Mouse (Mus musculus): ENCODE results near the gene Bola1. TPM values are rescaled to one million over a fixed set of nuclear protein-coding genes. Genes with fewer than 3 reads are reported as not detected.
"Not testable (repeated sequence)": the region's sequence is repeated elsewhere in the genome, so short reads cannot be mapped to it uniquely, and the experiment has no call there.

The Bola1 gene
- polyA plus RNA-seq, 1 experiment from 2014 or later = 5.3 TPM

- Histone ChIP-seq H3K4me3 (ENCODE audit: inconsistent target) (no peak overlapping the region), H3K27ac (peak overlapping the region; percentile 36), H3K79me2 (ENCODE audit: inconsistent target) (no peaks in the 10 kb centered on the region), H3K36me3 (ENCODE audit: inconsistent target) (no peaks in the 10 kb centered on the region)
- 37% methylated on average over 5 of the region's 5 CpGs for WGBS (ENCODE audit: missing documents)
Observed at GRCm38 (mm10) chr3:96255926-96256593, 36.6 kb upstream of the Bola1 start.

DNA sequence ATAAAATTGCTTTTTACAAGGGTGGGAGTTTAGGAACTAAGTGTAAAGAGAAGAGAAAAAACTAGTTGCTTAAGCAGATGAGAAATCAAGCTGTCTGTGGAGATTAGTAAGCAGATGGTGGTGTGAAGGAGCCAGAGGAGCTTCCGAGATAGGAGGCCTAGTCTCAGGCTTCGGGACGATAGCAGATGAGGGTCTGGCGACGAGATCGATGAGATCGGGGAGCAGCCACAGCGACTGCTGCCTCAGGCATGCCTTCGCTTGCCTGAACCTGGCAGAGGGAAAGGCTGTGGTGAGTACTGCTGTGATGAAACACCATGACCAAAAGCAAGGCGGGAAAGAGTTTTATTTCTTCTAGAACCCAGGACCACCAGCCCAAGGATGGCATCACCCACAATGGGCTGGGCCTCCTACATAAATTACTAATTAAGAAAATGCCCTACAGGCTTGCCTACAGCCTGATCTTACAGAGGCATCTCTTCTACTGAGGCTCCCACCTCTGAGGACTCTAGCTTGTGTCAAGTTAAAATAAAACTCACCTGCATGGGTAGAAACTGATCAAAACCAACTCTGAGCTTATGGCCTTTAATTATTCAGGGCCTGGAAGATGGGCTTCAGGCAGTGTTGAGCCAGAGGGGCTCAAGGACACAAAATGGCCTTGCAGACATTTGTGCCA, 35.3 kb upstream of the Bola1 start:
- Histone ChIP-seq H3K36me3 (ENCODE audit: inconsistent target) (no peaks in the 10 kb centered on the region), H3K4me3 (ENCODE audit: inconsistent target) (no peak overlapping the region), H3K79me2 (ENCODE audit: inconsistent target) (no peaks in the 10 kb centered on the region), H3K27ac (no peak overlapping the region)
- 94% methylated on average over 8 of the region's 10 CpGs for WGBS (ENCODE audit: missing documents)

- Histone ChIP-seq H3K27ac (peak overlapping the region; percentile 89), H3K79me2 (ENCODE audit: inconsistent target) (peaks cover 21% of the 10 kb centered on the region; the same call in 1 of the 2 replicates), H3K4me3 (ENCODE audit: inconsistent target) (peak overlapping the region; percentile 2; the same call in 1 of the 2 replicates), H3K36me3 (ENCODE audit: inconsistent target) (no peaks in the 10 kb centered on the region)
- WGBS (ENCODE audit: missing documents) = 22% methylated on average over 3 of the region's 3 CpGs
Observed at GRCm38 (mm10) chr3:96251787-96252186, 32.3 kb upstream of the Bola1 start.

- Histone ChIP-seq H3K79me2 (ENCODE audit: inconsistent target) (peaks cover 21% of the 10 kb centered on the region; the same call in 1 of the 2 replicates), H3K4me3 (ENCODE audit: inconsistent target) (no peak overlapping the region), H3K36me3 (ENCODE audit: inconsistent target) (no peaks in the 10 kb centered on the region), H3K27ac (peak overlapping the region; percentile 89)
- WGBS (ENCODE audit: missing documents) = 92% methylated on average over 3 of the region's 3 CpGs
Observed at GRCm38 (mm10) chr3:96250890-96251289, 31.4 kb upstream of the Bola1 start.

- Histone ChIP-seq H3K27ac (0 out of 2 replicates have a peak overlapping the region, but pooled peaks have one; percentile 62), H3K4me3 (ENCODE audit: inconsistent target) (peak overlapping the region; percentile 50; the same call in 1 of the 2 replicates), H3K79me2 (ENCODE audit: inconsistent target) (peaks cover 21% of the 10 kb centered on the region; the same call in 1 of the 2 replicates), H3K36me3 (ENCODE audit: inconsistent target) (no peaks in the 10 kb centered on the region)
- WGBS (ENCODE audit: missing documents) = 100% methylated on average over 3 of the region's 4 CpGs
Observed at GRCm38 (mm10) chr3:96249034-96249345, 29.5 kb upstream of the Bola1 start.

DNA sequence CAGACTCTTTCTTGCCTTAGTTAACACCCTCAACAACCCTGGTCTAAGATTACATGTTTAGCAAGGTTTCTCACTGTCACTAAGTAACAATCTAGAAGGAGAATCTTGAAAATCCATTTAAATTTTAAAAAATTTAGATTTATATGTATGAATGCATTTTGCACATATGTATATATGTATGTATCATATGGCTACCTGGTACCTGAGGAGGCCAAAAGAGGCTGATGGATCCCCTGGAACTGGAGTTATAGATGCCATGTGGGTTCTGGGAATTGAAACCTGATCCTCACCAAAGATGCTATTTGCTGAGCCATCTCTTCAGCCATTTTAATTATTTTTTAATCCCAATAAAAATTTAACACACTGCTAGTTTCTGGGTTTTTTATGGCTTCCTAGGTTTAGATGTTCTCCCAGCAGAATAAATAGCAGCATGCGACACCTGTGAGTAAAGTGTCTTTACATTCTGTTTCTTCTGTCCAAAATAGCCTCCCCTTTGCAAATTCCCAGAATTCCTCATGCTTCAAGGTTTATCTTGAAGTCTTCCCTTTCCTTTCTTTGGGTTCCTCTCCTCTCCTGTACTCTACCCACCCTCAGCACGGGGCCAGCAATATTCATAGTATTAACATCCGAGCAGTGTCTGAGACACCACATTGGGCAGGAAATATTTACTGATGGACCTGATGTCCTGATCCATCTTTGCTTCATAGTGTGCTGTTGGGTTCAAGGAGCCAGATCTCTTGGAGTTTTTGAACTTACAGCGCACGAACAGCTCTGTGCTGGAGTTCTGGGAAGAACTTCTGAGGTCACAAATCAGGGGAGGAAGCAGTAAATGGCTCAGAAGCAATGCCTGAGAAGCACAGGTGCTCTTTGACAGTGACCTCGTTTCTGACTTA, 28.9 kb upstream of the Bola1 start:
- H3K36me3 ChIP-seq (ENCODE audit: inconsistent target) = no peaks in the 10 kb centered on the region
- peak overlapping the region; percentile 62 for H3K27ac ChIP-seq
- 73% methylated on average over 6 of the region's 6 CpGs for whole genome bisulfite sequencing (ENCODE audit: missing documents)
- H3K4me3 ChIP-seq (ENCODE audit: inconsistent target) = peak overlapping the region; percentile 50
- peaks cover 21% of the 10 kb centered on the region; the same call in 1 of the 2 replicates for H3K79me2 ChIP-seq (ENCODE audit: inconsistent target)

DNA sequence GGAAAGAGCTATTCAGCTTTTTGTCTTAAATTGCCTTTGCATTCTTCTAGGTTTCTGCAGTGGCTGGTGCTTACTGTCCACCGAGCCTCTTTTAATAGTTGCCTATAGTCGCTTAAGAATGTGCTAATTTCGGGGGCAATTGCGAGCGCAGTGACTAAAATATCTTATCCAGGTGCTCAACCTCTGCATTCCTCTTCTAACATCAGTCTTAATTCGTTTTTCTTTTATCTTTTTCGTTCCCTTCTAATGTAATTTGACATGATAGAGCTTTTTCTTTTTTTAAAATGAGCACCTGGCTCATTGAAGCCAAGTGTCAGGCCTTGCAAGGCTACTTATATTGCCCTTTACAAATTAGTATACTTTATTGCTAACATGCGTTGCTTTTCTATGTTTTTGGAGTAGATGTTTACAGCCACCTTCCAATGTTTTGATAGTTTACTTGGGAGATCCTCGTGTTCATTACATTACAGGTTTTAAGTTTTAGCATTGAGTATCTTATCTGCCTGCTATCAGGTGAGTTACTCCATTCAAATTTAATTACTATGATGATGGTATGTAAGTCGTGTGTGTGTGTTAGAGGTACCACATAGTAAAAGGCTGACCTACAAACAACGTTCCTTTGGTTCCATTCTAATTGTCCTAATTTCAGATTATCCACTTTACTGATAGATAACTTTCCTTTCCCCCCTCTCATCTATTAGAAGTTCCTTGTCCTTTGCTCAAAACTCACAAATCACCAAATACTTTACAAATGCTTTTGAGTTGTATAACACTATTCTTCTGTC, 28.0 kb upstream of the Bola1 start:
- Histone ChIP-seq H3K4me3 (ENCODE audit: inconsistent target) (peak overlapping the region; percentile 50), H3K79me2 (ENCODE audit: inconsistent target) (peaks cover 21% of the 10 kb centered on the region; the same call in 1 of the 2 replicates), H3K27ac (peak overlapping the region; percentile 62), H3K36me3 (ENCODE audit: inconsistent target) (no peaks in the 10 kb centered on the region)
- 28% methylated on average over 11 of the region's 11 CpGs for WGBS (ENCODE audit: missing documents)

GRCm38 (mm10) chr3:96246427-96246856, 26.9 kb upstream of the Bola1 start, which contains the start of gene Hist2h3c1:
Gene Hist2h3c1 (plus strand): TSS chr3:96246685.
- no CpG with 5 or more reads among the region's 47 CpGs for WGBS (ENCODE audit: missing documents)
- H3K79me2 ChIP-seq (ENCODE audit: inconsistent target) = peaks cover 21% of the 10 kb centered on the region; the same call in 1 of the 2 replicates
- H3K36me3 ChIP-seq (ENCODE audit: inconsistent target) = not testable (repeated sequence)
- H3K4me3 ChIP-seq (ENCODE audit: inconsistent target) = peak within 1 kb of the TSS; percentile 50
- H3K27ac ChIP-seq = peak within 1 kb of the TSS; percentile 62

DNA sequence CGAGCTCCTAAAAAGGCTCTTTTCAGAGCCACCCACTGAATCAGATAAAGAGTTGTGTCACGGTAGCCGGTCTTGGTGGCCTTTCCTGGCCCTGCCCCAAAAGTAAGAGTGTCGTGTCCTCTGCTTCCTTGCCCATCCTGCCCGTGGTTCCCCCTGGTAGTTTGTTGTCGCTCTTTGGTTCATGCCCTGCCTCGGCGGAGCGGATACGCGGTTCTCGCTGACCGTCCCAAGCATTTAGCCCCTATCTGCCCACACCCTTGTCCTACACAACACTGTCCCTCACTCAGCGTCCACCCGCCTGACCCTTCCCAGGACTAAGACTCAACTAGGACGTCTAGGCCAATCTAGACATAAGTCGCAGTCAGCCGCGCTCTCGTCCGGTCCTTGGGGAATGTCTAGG, 26.5 kb upstream of the Bola1 start:
- Histone ChIP-seq H3K27ac (peak overlapping the region; percentile 58), H3K4me3 (ENCODE audit: inconsistent target) (peak overlapping the region; percentile 23; the same call in 1 of the 2 replicates), H3K79me2 (ENCODE audit: inconsistent target) (peaks cover 21% of the 10 kb centered on the region; the same call in 1 of the 2 replicates)
- H3K36me3 ChIP-seq (ENCODE audit: inconsistent target) = not testable (repeated sequence)
- WGBS (ENCODE audit: missing documents) = no CpG with 5 or more reads among the region's 21 CpGs

GRCm38 (mm10) chr3:96245003-96245886, 25.7 kb upstream of the Bola1 start, which contains the start of gene Hist2h2aa1:
Gene Hist2h2aa1 (plus strand): TSS chr3:96245497.
- H3K36me3 ChIP-seq (ENCODE audit: inconsistent target) = not testable (repeated sequence)
- Histone ChIP-seq H3K79me2 (ENCODE audit: inconsistent target) (peaks cover 21% of the 10 kb centered on the region; the same call in 1 of the 2 replicates), H3K27ac (peak within 1 kb of the TSS; percentile 99), H3K4me3 (ENCODE audit: inconsistent target) (peak within 1 kb of the TSS; percentile 54)
- 0% methylated on average over 8 of the region's 88 CpGs for WGBS (ENCODE audit: missing documents)

- Histone ChIP-seq H3K27ac (peak overlapping the region; percentile 99), H3K4me3 (ENCODE audit: inconsistent target) (peak overlapping the region; percentile 54; the same call in 1 of the 2 replicates), H3K36me3 (ENCODE audit: inconsistent target) (no peaks in the 10 kb centered on the region), H3K79me2 (ENCODE audit: inconsistent target) (peaks cover 19% of the 10 kb centered on the region; the same call in 1 of the 2 replicates)
- WGBS (ENCODE audit: missing documents) = 82% methylated on average over 4 of the region's 7 CpGs
Observed at GRCm38 (mm10) chr3:96243921-96244572, 24.5 kb upstream of the Bola1 start.

DNA sequence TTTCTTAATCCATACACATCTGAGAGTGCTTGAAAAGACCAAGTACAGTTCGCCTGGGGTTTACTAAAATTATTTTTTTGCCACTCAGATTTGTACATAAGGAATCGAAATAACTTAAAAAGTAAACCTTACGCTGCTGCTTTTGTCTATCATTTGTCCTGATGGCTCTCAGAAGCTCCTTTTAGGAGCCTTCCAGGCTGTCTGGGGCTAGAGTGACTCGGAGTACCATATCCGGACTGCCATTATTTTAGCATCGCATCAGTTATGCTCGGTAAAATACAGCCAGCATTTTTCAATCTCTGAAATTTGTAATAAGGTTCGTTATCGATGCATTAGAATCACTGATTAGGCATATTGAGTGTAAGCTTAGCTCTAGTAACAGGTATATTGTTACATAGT, 21.3 kb upstream of the Bola1 start:
- no peaks in the 10 kb centered on the region; the same call in 1 of the 2 replicates for H3K79me2 ChIP-seq (ENCODE audit: inconsistent target)
- H3K36me3 ChIP-seq (ENCODE audit: inconsistent target) = no peaks in the 10 kb centered on the region
- 89% methylated on average over 9 of the region's 9 CpGs for whole genome bisulfite sequencing (ENCODE audit: missing documents)
- H3K27ac ChIP-seq = peak overlapping the region; percentile 76
- no peak overlapping the region for H3K4me3 ChIP-seq (ENCODE audit: inconsistent target)
